Mouse (Mus musculus): ENCODE data around the gene Pcsk4. TPM values are rescaled to one million over a fixed set of nuclear protein-coding genes. Genes with fewer than 3 reads are reported as not detected.
A peak's percentile ranks its signal among the peaks of the same experiment; 100 is the strongest.

Pcsk4 gene
- total RNA-seq, 2 experiments from 2014 or later: 0.84 to 1.0 TPM

DNA sequence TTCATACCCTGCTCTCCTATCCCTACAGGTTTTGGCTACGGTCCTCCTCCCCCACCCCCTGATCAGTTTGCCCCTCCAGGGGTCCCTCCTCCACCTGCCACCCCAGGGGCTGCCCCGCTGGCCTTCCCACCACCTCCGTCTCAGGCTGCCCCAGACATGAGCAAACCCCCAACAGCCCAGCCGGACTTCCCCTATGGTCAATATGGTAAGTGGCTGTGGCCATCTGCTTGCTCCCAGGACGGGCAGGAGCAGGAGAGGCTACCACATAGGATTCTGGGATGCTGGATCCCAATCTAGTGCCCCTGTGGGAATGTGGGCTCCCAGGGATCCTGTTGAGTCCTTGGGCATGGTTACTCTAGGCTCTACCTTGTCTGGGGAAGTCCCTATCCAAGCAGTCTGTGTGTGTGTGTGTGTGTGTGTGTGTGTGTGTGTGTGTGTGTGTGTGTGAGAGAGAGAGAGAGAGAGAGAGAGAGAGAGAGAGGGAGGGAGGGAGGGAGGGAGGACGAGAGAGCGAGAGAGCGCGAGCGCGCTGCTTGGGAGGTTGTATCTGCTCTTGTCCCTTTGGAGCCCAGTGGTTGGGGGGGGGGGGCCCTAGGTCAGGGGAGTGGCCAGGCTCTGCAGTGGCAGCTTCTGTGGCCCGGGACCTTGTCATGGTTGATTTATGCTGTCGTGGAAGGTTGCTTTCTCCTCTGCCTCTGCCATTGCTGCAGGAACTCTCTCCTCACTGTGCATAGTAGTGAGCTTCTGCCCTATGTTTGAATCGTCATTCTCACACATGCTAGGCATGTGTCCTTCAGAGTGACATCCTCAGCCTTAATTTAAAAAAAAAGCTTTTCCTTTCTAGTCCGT is 43.9 kb downstream of the Pcsk4 start:
- intact Hi-C loops (cut with DNase I): no loop called here
- no peak for TF ChIP-seq CTCF (IDR thresholded peaks at IDR 0.05)
- Histone ChIP-seq H3K27ac (no peak overlapping the region), H3K4me3 (no peak overlapping the region)
- DNase-seq: no peak

DNA sequence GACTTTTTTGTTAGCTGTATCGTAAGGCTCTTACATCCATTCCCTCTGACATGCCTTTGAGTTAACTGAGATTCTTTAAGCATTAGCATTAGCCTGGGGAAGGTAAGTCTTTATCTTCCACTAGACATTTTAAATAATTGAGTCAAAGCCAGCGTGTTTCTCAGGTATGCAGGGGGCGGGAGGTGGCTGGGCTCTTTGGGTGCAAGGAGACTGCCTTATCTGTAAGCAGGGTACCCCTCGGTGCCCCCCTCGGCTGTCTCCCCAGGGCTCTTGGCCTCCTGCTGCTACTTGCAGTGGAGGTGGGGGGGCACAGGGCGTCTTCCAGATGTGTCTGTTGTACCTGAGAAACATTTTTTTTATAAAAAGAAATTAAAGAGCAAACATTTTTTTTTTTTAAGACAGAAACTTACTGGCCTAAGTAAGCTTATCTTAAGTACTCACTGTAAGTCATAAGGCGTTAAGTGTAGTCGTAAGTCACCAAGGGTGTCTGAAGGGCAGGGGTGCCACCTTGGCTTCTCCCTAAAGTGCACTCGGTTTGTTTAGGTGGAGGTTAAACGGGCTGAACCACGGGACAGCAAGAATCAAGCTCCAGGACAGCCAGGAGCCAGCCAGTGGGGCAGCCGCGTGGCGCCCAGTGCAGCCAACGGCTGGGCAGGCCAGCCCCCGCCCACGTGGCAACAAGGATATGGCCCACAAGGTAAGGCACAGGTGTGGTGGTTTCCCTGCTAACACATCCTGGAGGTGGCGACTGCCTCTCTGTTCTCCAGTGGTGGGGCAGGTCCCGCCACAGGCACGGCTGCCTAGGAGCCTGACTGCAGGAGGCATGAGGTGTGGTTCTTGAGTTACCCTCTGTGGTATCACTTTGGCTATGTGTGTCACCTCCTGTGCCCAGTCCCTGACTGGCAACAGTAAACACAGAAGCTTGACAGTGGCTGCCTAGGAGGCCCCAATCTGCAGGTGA is 46.5 kb downstream of the Pcsk4 start:
- intact Hi-C loops (cut with DNase I): no loop called here
- no peak for TF ChIP-seq CTCF (IDR thresholded peaks at IDR 0.05)
- peak; percentile 53 for DNase-seq
- Histone ChIP-seq H3K4me3 (no peak overlapping the region), H3K27ac (peak overlapping the region; percentile 86)

DNA sequence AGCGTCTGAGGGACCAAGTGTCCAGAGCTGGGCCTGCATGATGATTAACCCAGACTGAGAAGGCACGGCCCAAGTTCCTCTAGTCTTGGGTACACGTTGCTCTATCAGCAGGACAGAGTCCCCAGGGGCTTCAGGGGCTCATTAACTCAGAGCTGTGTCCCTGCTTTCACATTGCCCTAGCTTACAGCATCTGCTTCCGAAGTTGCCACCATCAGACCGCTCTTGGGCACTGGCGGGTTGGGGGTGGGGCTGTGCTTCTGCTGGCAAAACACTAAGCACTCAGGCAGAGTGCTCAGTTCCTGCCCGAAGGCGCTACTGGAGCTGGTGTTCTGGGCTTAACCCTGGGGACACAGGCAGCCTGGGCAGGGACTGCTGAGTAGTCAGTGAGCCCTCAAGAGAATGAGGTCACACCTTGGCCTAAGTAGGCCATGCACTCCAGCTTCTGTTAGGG is 47.4 kb downstream of the Pcsk4 start:
- intact Hi-C loops (cut with DNase I): no loop called here
- no peak for TF ChIP-seq CTCF (IDR thresholded peaks at IDR 0.05)
- H3K4me3 ChIP-seq: no peak overlapping the region
- peak overlapping the region; percentile 86 for H3K27ac ChIP-seq
- DNase-seq: peak; percentile 78

DNA sequence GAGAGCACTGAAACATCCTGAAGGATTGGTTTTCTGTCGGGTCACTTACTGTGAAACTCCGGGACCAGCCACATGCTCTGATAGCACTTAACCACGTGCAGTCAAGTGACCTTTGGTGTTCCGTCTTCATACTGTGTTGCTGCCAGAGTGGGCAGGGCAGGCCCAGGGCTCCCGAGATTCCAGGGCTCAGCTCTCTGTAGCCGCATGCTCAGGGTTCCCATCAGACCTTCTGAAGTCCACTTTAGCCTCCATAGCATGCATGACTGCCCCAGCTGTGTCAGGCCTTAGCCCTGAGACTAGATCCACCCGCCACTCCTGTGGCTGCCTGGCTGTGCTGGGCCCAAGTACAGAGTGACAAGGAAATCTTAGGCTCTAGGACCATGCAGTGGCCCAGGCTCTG is 48.0 kb downstream of the Pcsk4 start:
- TF ChIP-seq CTCF (IDR thresholded peaks at IDR 0.05): no peak
- intact Hi-C loops (cut with DNase I): no loop called here
- peak; percentile 64 for DNase-seq
- H3K4me3 ChIP-seq: 0 out of 2 replicates have a peak overlapping the region, but pooled peaks have one; percentile 9
- peak overlapping the region; percentile 86 for H3K27ac ChIP-seq

DNA sequence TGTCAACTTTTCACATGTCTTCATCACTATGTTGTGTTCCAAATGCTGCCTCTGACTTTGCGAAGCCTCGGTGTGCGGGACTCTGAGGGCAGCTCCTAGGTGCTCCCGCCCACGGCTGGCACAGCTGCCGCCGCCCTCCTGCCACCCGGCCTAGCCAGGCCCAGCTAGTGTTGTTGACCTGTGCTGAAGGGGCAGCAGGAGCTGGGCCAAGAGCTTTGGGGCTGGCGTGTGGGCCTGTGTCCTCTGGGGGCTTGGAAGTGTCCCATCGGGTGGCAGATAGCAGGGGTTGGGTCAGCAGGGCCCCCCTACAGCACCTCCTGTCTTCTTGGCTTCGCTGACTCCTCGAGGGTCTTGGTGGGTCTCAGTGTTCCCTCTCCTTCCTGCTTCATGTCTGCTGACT is 50.0 kb downstream of the Pcsk4 start:
- Histone ChIP-seq H3K27ac (no peak overlapping the region), H3K4me3 (no peak overlapping the region)
- intact Hi-C loops (cut with DNase I): no loop called here
- TF ChIP-seq CTCF (IDR thresholded peaks at IDR 0.05): no peak
- DNase-seq: no peak

DNA sequence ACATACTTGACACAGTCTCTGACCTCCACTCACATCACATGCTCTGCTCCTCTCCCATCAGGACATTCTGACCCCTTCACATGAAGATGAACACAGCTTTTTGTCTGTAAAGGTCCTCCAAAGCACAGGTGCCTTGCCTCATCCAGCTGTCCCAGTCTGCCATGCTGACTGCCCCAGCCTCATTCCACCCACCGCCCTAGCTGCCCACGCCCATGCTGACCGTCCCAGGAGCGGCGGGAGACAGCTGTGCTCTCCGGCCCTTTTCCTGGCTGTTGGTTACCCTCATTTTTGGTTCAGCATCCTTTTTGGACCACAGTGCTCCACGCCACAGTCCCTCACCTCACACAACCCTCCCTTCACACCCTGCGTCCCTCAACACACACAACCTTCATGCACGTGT is 50.9 kb downstream of the Pcsk4 start:
- Histone ChIP-seq H3K27ac (no peak overlapping the region), H3K4me3 (no peak overlapping the region)
- intact Hi-C loops (cut with DNase I): no loop called here
- no peak for DNase-seq
- no peak for TF ChIP-seq CTCF (IDR thresholded peaks at IDR 0.05)

DNA sequence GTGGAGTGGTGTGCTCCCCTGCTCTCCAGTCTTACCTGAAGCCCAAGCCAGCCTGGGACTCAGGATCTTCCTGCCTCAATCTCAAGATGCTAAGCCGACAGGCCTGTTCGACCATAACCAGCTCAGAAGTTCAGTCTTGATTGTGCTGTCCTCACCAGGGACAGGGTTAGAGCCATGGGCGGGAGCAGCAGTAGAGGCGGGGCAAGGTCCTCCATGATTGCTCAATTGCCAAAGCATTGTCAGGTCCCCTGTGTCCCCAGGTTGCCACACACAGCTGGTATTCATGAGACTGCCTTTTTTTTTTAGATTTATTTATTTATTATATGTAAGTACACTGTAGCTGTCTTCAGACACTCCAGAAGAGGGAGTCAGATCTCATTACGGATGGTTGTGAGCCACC is 53.1 kb downstream of the Pcsk4 start:
- TF ChIP-seq CTCF (IDR thresholded peaks at IDR 0.05): no peak
- H3K27ac ChIP-seq: no peak overlapping the region
- no peak for DNase-seq
- no peak overlapping the region for H3K4me3 ChIP-seq
- intact Hi-C loops (cut with DNase I): no loop called here

DNA sequence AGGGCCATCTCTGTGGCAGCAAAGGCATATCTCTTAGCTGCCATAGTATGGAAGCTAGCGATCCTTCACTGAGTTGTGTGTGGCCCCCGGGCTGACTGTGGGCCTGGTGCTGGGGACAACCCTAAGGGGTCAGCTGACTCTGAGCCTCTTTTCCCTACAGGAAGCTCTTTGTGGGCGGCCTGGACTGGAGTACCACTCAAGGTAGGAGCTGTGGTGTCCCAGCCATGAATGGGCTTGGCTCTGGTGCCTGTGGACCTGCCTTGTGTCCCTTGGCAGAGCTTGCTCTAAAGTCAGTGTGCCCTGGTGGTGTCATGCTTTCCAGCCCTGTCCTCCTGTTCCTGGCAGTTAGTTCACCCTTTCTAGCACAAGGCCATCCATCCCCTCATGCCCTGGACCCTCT is 55.5 kb downstream of the Pcsk4 start:
- TF ChIP-seq CTCF (IDR thresholded peaks at IDR 0.05): no peak
- DNase-seq: no peak
- intact Hi-C loops (cut with DNase I): no loop called here
- Histone ChIP-seq H3K4me3 (no peak overlapping the region), H3K27ac (peak overlapping the region; percentile 54)

DNA sequence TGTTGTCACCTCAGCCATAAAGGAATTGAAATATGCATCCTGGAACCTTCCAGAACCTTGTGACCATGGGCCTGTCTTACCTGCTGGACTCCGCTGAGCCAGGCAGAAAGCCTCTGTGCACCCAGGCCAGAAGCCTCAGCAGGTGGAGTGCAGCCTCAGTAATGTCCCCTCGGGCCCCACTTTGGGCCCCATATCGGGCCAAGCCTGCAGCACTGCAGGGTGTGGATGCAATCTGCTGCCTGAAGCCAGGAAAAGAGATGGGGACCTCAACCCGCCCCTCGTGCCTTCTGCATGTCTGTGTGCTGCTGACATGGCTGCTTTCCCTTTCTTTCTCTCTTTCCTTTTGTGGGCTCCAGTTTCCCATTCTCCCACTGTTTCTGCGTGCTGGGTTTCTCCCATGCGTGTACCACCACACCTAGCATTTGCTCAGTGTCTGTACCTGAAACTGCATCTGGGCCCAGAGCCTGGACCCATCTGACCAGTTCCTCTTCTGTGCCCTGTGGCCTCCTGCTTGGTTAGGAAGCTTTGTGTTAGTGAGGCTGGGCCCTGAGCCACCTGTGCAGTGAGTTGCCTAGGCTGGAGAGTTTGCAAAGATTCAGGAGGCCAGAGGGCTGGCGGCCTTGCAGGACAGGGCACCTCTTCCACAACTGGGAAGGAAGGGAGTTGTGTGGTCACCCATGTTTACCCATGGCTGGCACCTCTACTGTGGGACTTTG is 57.3 kb downstream of the Pcsk4 start:
- TF ChIP-seq CTCF (IDR thresholded peaks at IDR 0.05): no peak
- DNase-seq: peak; percentile 27
- H3K4me3 ChIP-seq: no peak overlapping the region
- H3K27ac ChIP-seq: peak overlapping the region; percentile 53; the same call in 1 of the 2 replicates
- intact Hi-C loops (cut with DNase I): no loop called here

Small RNA genes lying within 50 kb of the gene (microRNA-seq; reads per million reads assigned to microRNA genes)
- not detected for gene Mir6911

Other genes starting within 250 kb of the Pcsk4 start
- 1 to 10 TPM; 6.2 to 7.1 TPM for gene Sbno2, start 223.9 kb downstream of the Pcsk4 start, total RNA-seq (2021)
- 100 to 1,000 TPM; 144 to 153 TPM for gene Stk11, start 213.7 kb downstream of the Pcsk4 start, total RNA-seq (2021)
- 100 to 1,000 TPM; 535 to 725 TPM for gene Atp5d, start 190.9 kb downstream of the Pcsk4 start, total RNA-seq (2021)
- 1 to 10 TPM; 1.8 to 2.3 TPM for gene Cbarp, start 188.7 kb downstream of the Pcsk4 start, total RNA-seq (2021)
- gene Midn, start 181.2 kb downstream of the Pcsk4 start, total RNA-seq (2021): 10 to 100 TPM; 34.3 to 39.8 TPM
- 10 to 100 TPM; 22.1 to 30.7 TPM for gene Cirbp, start 163.5 kb downstream of the Pcsk4 start, total RNA-seq (2021)
- gene 1600002K03Rik, start 156.6 kb downstream of the Pcsk4 start, total RNA-seq (2021): 1 to 10 TPM; 6.6 to 7.1 TPM
- under 1 TPM; 0.23 to 0.73 TPM for gene Efna2, start 150.0 kb downstream of the Pcsk4 start, total RNA-seq (2021)
- 10 to 100 TPM; 12.2 to 19.2 TPM for gene Mum1, start 103.1 kb downstream of the Pcsk4 start, total RNA-seq (2021)
- 100 to 1,000 TPM; 496 to 663 TPM for gene Ndufs7, start 80.4 kb downstream of the Pcsk4 start, total RNA-seq (2021)
- gene Gamt, start 68.5 kb downstream of the Pcsk4 start, total RNA-seq (2021): 10 to 100 TPM; 14.0 to 28.5 TPM
- gene Dazap1, start 68.0 kb downstream of the Pcsk4 start, total RNA-seq (2021): 10 to 100 TPM; 34.2 to 38.4 TPM
- gene Rps15, start 37.0 kb downstream of the Pcsk4 start, total RNA-seq (2021): 100 to 1,000 TPM; 634 to 773 TPM
- under 1 TPM; 0.20 to 0.77 TPM for gene Apc2, start 33.5 kb downstream of the Pcsk4 start, total RNA-seq (2021)
- 1 to 10 TPM; 5.7 to 8.1 TPM for gene 2310011J03Rik, start 9.0 kb downstream of the Pcsk4 start, total RNA-seq (2021)
- 1 to 10 TPM; 1.5 to 2.5 TPM for gene Reep6, start 455 bp upstream of the Pcsk4 start, total RNA-seq (2021)
- 10 to 100 TPM; 26.2 to 43.3 TPM for gene Adamtsl5, start 18.9 kb upstream of the Pcsk4 start, total RNA-seq (2021)
- gene Plk5, start 27.0 kb upstream of the Pcsk4 start, total RNA-seq (2021): under 1 TPM; 0.10 to 0.45 TPM
- 1 to 10 TPM; 4.7 to 5.1 TPM for gene Mex3d, start 58.2 kb upstream of the Pcsk4 start, total RNA-seq (2021)
- 100 to 1,000 TPM; 105 to 116 TPM for gene Mbd3, start 70.1 kb upstream of the Pcsk4 start, total RNA-seq (2021)
- 1,000 to 10,000 TPM in 1 of 2 experiments, 100 to 1,000 TPM in 1; 776 to 1,068 TPM for gene Uqcr11, start 77.3 kb upstream of the Pcsk4 start, total RNA-seq (2021)
- 10 to 100 TPM; 11.1 to 12.0 TPM for gene Tcf3, start 104.1 kb upstream of the Pcsk4 start, total RNA-seq (2021)
- gene Onecut3, start 165.3 kb upstream of the Pcsk4 start, total RNA-seq (2021): not detected
- not detected for gene Atp8b3, start 209.6 kb upstream of the Pcsk4 start, total RNA-seq (2021)
- gene Rexo1, start 232.1 kb upstream of the Pcsk4 start, total RNA-seq (2021): 10 to 100 TPM in 1 of 2 experiments, 1 to 10 TPM in 1; 9.8 to 10.4 TPM
- 1 to 10 TPM in 1 of 2 experiments, under 1 TPM in 1; 0.92 to 1.9 TPM for gene Klf16, start 247.8 kb upstream of the Pcsk4 start, total RNA-seq (2021)

All from gastrocnemius, adult 2 months (tissue).